Mouse (Mus musculus) liver, postnatal 0 days (tissue): ENCODE results near the gene Mif.

ENCODE experiments used
- CTCF ChIP-seq: sonication (generic); IDR thresholded peaks from 2 replicates; pipeline ENCODE4 v1.5.1; 2016; ENCODE audit warnings: antibody characterized with exemption, low read depth
- EP300 ChIP-seq: IDR thresholded peaks from 2 replicates; pipeline ENCODE4 v1.6.1; 2016; ENCODE audit warnings: antibody characterized with exemption, low read depth, mild to moderate bottlenecking

DNA sequence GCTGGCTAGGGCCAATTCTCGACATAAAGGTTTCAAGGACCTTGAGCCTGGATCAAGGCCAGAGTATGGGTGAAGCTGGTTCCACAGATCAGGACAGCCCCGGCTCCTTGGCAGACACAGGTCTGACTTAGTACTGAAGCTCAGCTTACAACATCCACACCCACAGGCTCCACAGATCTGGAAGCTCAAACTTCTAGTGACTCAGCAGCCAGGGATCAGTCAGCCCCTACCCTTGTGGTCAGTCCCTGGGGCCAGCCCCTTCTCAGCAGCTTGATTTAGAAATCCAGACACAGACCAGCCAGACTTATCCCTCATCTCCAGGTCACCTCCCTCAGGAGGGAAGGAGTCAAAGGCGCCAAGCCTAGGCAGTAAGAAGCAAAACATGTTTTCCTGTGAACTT lies 38.8 kb upstream of the Mif start:
- no peak for TF ChIP-seq CTCF
- no peak for TF ChIP-seq EP300
